Mouse (Mus musculus) brain, embryonic 14.5 days (tissue): ENCODE results near the gene March11.

Source experiments
- CTCF ChIP-seq: fragments of 200-500 bp; IDR thresholded peaks from 2 replicates; pipeline ENCODE4 v1.5.1; 2012; ENCODE audit warnings: inconsistent platforms, mild to moderate bottlenecking, moderate library complexity, borderline replicate concordance; ENCODE audit not compliant: insufficient read depth, insufficient read length; ENCODE audit errors: extremely low read depth
- POLR2A ChIP-seq: fragments of 200-500 bp; IDR thresholded peaks from 2 replicates; pipeline ENCODE4 v1.6.1; 2012; ENCODE audit warnings: mild to moderate bottlenecking, inconsistent platforms, borderline replicate concordance; ENCODE audit not compliant: poor library complexity, insufficient read depth, insufficient read length, severe bottlenecking; ENCODE audit errors: extremely low read depth

- TF ChIP-seq CTCF (no peak), POLR2A (no peak)
Measured at GRCm38 (mm10) chr15:26353656-26354055, 44.8 kb downstream of the March11 start.
